Mouse (Mus musculus) adrenal gland, adult (tissue): ENCODE data around the gene Tmem208.

Experiments used
- DNase-seq, 2 experiments: peaks; one replicate each; pipeline ENCODE4 v3.0.0; 2022 to 2023; ENCODE audit warnings: low spot score in 1 of 2; ENCODE audit not compliant: inconsistent age in 2 of 2

The Tmem208 gene

GRCm38 (mm10) chr8:105325641-105326093 lies 487 bp upstream of the Tmem208 start:
- DNase-seq = no peak

DNA sequence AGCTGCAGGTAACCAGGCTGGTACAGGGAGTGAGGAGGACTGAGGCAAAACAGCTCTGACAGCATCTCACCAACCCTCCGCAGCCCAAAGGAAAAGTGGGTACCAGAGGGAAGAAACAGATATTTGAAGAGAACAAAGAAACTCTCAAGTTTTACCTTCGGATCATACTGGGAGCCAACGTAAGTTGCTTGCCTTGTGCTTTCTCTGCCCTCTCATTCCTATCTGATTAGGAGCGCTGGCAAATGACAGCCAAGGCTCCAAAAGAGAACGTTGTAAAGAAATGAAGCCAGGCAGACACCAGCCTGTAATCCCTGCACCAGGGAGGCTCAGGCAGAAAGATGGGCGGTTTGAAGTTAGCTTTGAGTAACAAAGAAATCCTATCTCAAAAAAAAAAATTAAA lies 814 bp downstream of the Tmem208 start:
- DNase-seq = no peak

GRCm38 (mm10) chr8:105330325-105330724 lies 4.2 kb downstream of the Tmem208 start:
- no peak for DNase-seq

DNA sequence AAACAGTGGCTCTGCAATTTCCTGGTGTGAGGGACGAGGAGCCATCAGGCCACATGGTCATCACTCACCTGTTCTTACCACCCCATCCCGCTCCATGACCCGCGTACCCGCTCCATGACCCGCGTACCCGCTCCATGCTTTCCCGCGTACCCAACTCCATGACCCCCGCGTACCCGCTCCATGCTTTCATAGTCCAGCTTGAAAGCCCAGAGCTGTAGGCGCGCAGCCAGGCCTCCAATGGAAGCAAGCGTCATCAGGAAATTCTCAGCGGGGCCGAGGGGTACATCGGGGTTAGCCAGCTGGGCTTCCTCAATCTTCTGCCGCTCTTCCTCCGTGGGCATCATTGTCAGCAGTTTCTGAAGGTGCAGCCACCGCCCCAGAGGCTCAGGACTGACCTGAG lies 5.3 kb downstream of the Tmem208 start:
- no peak for DNase-seq

GRCm38 (mm10) chr8:105331931-105332330 lies 5.8 kb downstream of the Tmem208 start:
- no peak for DNase-seq

DNA sequence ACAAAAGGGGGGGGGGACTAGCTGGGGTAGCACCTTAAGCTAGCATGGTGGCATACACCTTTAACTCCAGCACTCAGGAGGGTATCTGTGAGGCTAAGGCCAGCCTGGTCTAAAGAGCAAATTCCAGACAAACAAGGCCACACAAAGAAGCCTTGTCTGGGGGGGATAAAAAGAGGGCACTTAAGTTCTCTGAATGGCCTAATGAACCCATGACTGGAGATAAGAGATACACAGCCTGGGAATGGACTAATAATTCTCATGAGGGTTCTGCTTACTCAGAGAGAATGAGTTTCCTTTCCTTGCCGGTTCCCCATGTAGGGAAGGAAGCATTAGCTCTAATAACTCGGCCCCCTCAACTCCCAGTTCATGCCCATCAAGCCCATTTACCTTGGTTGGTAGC lies 6.4 kb downstream of the Tmem208 start:
- DNase-seq = no peak

DNA sequence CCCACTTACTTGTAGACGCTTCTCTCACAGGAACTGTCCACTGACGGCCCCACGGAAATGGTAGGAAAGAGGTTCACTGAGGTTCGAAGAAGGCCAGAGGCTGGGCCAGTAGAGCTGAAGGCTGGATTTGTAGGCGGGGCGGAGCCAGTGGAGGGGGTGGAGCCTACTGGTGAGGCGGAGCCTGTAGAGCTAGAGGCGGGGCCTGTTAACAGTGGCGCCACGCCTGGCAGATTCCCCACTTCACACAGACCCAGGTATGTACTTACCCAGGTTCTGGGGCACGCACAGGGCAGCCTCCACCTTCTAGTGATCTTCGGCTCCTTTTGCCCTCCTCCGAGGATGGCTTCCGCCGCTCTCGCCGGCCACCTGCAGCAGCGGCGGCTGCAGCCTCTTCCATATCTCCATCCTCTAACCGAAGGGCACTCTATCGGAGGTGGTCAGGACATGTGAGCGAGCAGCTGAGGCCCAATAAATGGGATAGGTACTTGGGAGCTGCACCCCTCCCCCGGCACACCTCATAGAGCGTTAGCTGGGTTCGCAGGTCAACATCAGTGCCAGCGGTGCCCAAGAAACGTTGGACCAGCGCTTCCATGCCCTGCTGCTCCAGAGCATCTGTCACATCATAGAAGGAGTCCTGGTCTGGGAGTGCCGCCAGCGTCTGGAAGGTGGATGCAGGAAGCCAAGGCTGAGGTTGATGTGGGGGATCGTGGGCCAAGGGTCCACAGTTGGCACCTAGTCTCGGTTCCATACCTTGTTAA lies 10.4 kb downstream of the Tmem208 start:
- DNase-seq = peak in 1 of 2 experiments; percentile 36

GRCm38 (mm10) chr8:105338992-105339391 lies 12.8 kb downstream of the Tmem208 start:
- DNase-seq = no peak

DNA sequence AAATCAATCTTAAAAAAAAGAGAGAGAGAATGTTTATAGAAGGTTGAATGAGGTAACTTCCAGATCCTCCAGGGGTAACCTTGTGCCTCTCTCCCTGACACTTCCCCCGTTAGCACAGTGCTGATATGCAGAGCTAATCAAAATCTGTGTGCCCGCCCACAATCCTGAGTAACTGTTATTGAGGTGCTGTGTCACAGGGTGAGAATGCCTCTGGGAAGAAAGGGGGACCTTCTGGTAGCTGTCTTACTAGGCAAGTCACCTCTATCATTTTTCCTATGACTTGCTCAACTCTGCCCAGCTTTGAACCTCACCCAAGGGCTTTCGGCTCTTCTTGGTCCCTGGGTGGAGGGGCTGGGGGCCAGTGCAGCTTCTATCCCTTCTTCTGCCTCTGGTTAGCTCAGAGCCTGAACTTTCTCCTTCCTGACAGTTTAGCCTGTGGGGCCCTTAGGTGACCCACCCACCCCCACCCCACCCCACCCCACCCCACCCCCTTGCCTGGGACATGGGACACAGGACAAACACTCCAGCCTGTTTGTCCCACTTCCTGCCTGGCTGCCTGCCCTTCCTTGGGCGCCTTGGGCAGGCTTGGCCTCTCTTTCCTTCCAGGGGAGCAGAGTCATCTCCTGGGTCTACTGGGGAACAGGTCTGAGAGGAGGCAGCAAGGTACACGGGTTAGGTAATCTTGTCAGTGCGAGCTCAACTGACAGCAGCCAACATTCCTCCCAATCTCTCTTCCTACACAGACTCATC lies 13.9 kb downstream of the Tmem208 start:
- peak in 1 of 2 experiments; percentile 42 for DNase-seq

- no peak for DNase-seq
These were observed 15.2 kb downstream of the Tmem208 start for GRCm38 (mm10) chr8:105341399-105341798.

DNA sequence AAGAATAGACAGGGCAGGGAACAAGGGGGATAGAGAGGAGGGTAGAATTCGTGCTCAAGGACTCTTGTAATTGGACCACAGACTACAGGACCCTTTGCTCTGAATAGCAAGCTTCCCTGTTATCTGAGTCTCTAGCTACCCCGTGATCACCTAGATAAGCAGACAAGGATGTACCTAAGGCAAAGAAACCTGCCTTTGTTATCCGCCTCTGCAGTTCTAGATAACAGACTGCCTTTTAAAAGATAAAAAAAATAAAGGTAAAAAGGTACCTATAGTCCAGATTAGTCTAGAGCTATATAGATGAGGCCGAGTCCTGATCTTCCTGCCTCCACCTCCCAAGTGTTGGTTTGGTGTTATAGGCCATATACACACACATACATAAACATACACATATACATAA lies 16.6 kb downstream of the Tmem208 start:
- DNase-seq = no peak

- no peak for DNase-seq
These were observed 17.8 kb downstream of the Tmem208 start for GRCm38 (mm10) chr8:105343791-105344574.

GRCm38 (mm10) chr8:105345061-105345975 lies 19.2 kb downstream of the Tmem208 start:
- DNase-seq = peak; percentile 67 to 74

DNA sequence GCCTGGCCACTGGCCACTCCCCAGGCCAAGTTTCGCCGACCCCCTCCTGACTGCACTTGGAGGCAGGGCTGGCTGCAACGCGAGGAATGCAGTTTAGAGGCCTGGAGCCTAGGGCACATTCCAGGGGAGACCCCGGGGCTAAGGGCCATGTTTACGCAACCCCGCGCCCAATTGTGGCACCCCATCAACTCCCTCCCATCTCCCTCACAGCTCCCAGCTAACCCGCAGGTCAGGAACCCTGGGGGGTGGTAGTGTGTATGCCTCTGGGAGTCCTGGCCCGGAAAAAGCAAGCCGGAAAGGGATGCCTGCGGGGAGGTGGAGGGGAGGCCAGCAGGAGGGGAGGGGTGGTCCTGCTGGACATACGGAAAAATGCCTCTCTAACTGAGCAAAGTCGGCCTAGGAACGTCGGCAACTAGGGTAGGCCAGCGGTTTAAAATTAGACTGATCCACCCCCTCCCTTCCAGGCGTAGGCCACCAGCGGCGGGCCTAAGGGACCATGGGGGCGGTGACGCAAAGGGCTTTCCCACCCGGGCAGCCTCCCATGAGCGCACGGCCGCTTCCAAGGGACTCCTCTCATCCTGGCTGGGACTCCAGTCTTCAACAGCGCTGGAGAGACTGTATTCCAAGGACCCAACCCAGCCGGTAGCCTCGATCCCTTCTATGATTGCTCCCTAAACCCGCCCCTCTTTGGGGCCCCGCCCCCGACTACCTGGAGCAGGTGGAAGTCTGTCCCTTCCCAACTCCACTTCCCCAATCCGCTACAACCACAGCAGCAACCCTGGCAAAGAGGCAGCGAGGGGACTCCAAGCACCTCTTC lies 20.7 kb downstream of the Tmem208 start:
- peak; percentile 62 to 83 for DNase-seq

- peak; percentile 97 to 98 for DNase-seq
These were observed 21.5 kb downstream of the Tmem208 start, which contains the start of gene Fhod1 for GRCm38 (mm10) chr8:105347428-105348221. TSS of gene Fhod1 (minus strand) at chr8:105347953.

DNA sequence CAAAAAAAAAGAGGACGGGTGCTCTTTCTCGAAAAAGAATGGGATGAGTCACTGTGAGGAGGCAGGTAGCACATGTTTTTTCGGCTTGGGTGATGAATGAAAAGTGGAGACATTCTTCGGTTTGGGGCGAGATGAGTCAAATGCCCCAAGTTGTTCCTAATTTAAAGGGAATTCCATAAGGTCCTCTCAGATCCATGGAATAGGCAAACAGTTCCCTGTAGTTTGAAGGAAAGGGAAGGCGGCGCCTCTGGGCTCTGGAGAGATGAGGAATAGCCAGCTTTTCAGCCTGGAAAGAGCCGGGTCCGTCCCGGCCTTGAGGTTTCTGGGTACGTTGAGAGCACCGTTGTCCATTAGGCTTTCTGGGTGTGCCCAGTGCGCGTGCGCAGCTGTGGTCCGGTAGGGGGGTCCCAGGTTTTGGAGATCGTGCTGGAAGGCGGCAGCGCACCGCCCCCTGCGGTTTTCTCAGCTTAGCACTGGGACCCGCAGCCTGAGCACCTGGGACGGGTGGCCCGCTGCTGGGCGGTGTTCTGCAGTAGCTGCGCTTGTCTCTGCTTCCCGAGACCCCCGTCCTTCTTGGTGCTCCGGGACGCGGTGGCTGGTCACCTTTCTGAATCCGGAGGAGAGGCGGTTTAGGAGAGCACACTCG lies 22.4 kb downstream of the Tmem208 start, which contains the start of gene Slc9a5:
Slc9a5 (plus strand) TSS at position 394 of the 646 bp plus-strand sequence.
- peak; percentile 73 to 82 for DNase-seq

GRCm38 (mm10) chr8:105349096-105349771 lies 23.1 kb downstream of the Tmem208 start:
- DNase-seq = peak in 1 of 2 experiments; percentile 46
